ENCODE assay signal across 9 mouse cellular contexts in the genomic region with DNA sequence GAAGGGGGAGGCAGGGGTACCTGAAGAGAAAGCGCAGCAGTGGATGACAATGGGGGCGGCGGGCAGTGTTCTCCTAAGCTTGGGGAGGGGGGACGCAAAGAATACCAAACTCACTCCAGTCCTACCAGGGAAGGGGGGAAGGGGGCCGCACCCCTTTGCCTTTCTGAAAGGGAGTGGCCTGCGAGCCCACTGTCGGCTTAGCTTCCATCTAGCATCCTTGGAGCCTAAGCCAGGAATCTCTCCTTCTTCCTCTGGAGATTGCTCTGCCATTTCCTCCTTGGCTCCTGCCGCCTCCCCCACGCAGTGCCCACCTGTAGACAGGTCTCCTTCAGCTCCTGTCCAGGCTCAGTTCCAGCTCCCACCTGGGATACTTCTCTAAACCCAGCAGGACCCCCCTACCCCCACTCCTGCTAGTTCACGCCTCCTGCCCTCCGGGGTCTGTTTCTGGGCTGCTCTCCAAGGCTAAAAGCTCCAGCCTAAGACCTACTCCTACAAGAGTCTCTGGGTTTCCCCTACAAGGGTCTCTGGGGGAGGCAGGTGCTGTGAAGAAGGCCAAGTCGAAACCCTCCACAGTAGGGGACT. TPM values are rescaled to one million over a fixed set of nuclear protein-coding genes. Genes with fewer than 3 reads are reported as not detected.
DNase-seq lines count a peak whose midpoint lies in the region; ATAC-seq lines count a peak whose summit lies in the region.
"Had no signal": no experiment of that assay in that cellular context is flagged by ENCODE, and none has a peak within 500 bp of the region (broad histone marks: within the 10 kb centered on the region; RNA-seq: fewer than 3 reads in every experiment).

No protein-coding gene starts in this region.

- peak overlapping the region; percentile 63 for H3K4me3 ChIP-seq in kidney, embryonic 15.5 days (replicated peaks)
- peak overlapping the region; percentile 79 for H3K4me3 ChIP-seq in hindbrain, embryonic 10.5 days
- H3K4me3 ChIP-seq in midbrain, embryonic 12.5 days: peak overlapping the region; percentile 67

- no peak overlapping the region for H3K27ac ChIP-seq in kidney, embryonic 15.5 days
- peak overlapping the region; percentile 87; the same call in 1 of the 2 replicates for H3K27ac ChIP-seq in hindbrain, embryonic 10.5 days
- no peak overlapping the region for H3K27ac ChIP-seq in midbrain, embryonic 12.5 days (replicated peaks)

- peaks cover 48% of the 10 kb centered on the region for H3K27me3 ChIP-seq in kidney, embryonic 15.5 days
- peaks cover 58% of the 10 kb centered on the region for H3K27me3 ChIP-seq in hindbrain, embryonic 10.5 days (ENCODE audit: insufficient read depth, poor library complexity, severe bottlenecking)
- peaks cover 36% of the 10 kb centered on the region for H3K27me3 ChIP-seq in midbrain, embryonic 12.5 days

- WGBS in kidney, embryonic 15.5 days: 14% methylated on average over 12 of the region's 12 CpGs
- 15% methylated on average over 12 of the region's 12 CpGs for WGBS in hindbrain, embryonic 10.5 days
- WGBS in midbrain, embryonic 12.5 days: 20% methylated on average over 11 of the region's 12 CpGs

- peak overlapping the region; percentile 26; the same call in 1 of the 2 replicates for H3K9ac ChIP-seq in kidney, embryonic 15.5 days
- peak overlapping the region; percentile 78 for H3K9ac ChIP-seq in midbrain, embryonic 12.5 days (replicated peaks)

- no peaks in the 10 kb centered on the region for H3K9me3 ChIP-seq in kidney, embryonic 15.5 days (replicated peaks)
- H3K9me3 ChIP-seq in hindbrain, embryonic 10.5 days: no peaks in the 10 kb centered on the region
- no peaks in the 10 kb centered on the region for H3K9me3 ChIP-seq in midbrain, embryonic 12.5 days

- ATAC-seq in kidney, embryonic 15.5 days (replicated peaks; ENCODE audit: low FRiP score): no peak
- no peak for ATAC-seq in midbrain, embryonic 12.5 days (ENCODE audit: low FRiP score, low read depth)
- no peak for ATAC-seq in erythroblast, adult 5-6 weeks (replicated peaks; ENCODE audit: low FRiP score, poor library complexity, severe bottlenecking)

- H3K4me2 ChIP-seq in kidney, embryonic 15.5 days: peak overlapping the region; percentile 92
- peak overlapping the region; percentile 68 for H3K4me2 ChIP-seq in midbrain, embryonic 12.5 days (replicated peaks)

- H3K36me3 ChIP-seq in kidney, embryonic 15.5 days: no peaks in the 10 kb centered on the region
- H3K36me3 ChIP-seq in hindbrain, embryonic 10.5 days: no peaks in the 10 kb centered on the region
- no peaks in the 10 kb centered on the region for H3K36me3 ChIP-seq in midbrain, embryonic 12.5 days

- H3K4me1 ChIP-seq in kidney, embryonic 15.5 days: peaks cover 27% of the 10 kb centered on the region
- peaks cover 54% of the 10 kb centered on the region for H3K4me1 ChIP-seq in hindbrain, embryonic 10.5 days (replicated peaks)
- peaks cover 38% of the 10 kb centered on the region for H3K4me1 ChIP-seq in midbrain, embryonic 12.5 days

- DNase-seq in kidney, postnatal 4 days: no peak
- DNase-seq in cerebellum, adult 9-11 months: peak; percentile 83
- DNase-seq in hindbrain, embryonic 10.5 days (ENCODE audit: low spot score): no peak
- no peak for DNase-seq in adrenal gland, adult 18-20 months (ENCODE audit: low spot score in 2 of 2)
- no peak for DNase-seq in spleen, postnatal 36 days (ENCODE audit: low spot score in 2 of 2)

RNA-seq across cellular contexts. Expression of a gene that starts 1.3 kb away (rescaled TPM):
- polyA plus RNA-seq in kidney, embryonic 15.5 days (2015; fragmentation: Nextera tagmentation; extraction: Ambion mirVana): 1.5 and 2.3 TPM in 2 replicates
- polyA plus RNA-seq in hindbrain, embryonic 10.5 days (2016; fragmentation: Nextera tagmentation; extraction: Ambion mirVana): 0.98 and 1.5 TPM in 2 replicates
- polyA plus RNA-seq in midbrain, embryonic 12.5 days (2016; fragmentation: Nextera tagmentation; extraction: Ambion mirVana): 3.9 and 4.4 TPM in 2 replicates
- total RNA-seq in adrenal gland, adult 18-20 months (2021): 10 to 100 TPM; 32.1 to 33.0 TPM
- total RNA-seq in erythroblast, adult 5-6 weeks (2015; ENCODE audit: low replicate concordance): not detected in 2 replicates
- not detected in 2 replicates for total RNA-seq in erythroblast, adult 5-6 weeks (2017; ENCODE audit: low replicate concordance)
- total RNA-seq: MEL had no signal
